Mouse (Mus musculus): ENCODE data around the gene Impad1. TPM values are rescaled to one million over a fixed set of nuclear protein-coding genes. Genes with fewer than 3 reads are reported as not detected.

Gene Impad1
- total and polyA plus RNA-seq, 2 experiments from 2014 or later, result 42.5 to 99.6 TPM

DNA sequence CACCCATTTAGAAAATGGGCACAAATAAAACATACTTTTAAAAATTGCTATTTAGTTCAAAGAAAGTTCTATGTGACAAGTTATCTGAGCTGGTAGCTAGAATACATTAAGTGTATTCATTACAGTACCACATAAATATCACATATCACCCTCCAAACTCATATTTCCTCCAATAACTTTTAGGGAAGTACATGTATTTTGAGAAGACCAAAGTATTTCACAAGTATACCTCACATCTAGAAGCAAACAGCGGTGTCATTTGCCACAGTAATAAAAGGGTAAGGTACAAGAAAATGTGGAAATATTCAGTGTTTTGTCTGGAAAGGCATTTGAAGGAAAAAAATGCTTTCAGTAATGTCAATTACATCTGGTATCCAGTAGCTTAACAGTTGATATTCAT, 2.0 kb downstream of the Impad1 start:
- H3K27ac ChIP-seq, result no peak overlapping the region
- no peak for DNase-seq (ENCODE audit: low spot score)
- no peaks in the 10 kb centered on the region for H3K36me3 ChIP-seq (ENCODE audit: insufficient read depth, low read length)
- H3K4me3 ChIP-seq (ENCODE audit: low read length), result peak overlapping the region; percentile 97
- no peaks in the 10 kb centered on the region for H3K27me3 ChIP-seq (ENCODE audit: insufficient read depth, low read length)
- no peaks in the 10 kb centered on the region for H3K9me3 ChIP-seq (ENCODE audit: low read length)
- peaks cover 8% of the 10 kb centered on the region; the same call in 1 of the 2 replicates for H3K4me1 ChIP-seq (ENCODE audit: insufficient read depth, low read length)
- H3K9ac ChIP-seq (replicated peaks; ENCODE audit: low read length), result peak overlapping the region; percentile 98; the same call in 1 of the 2 replicates
- 84% methylated on average over 1 of the region's 1 CpGs for WGBS
- H3K4me2 ChIP-seq (ENCODE audit: low read depth, low read length), result peak overlapping the region; percentile 62
- TF ChIP-seq CTCF (IDR thresholded peaks at IDR 0.05; ENCODE audit: low read depth), result no peak
- ATAC-seq, result no peak

GRCm38 (mm10) chr4:4785169-4785568, 8.0 kb downstream of the Impad1 start:
- WGBS, result 93% methylated on average over 2 of the region's 2 CpGs
- H3K4me3 ChIP-seq (ENCODE audit: low read length), result no peak overlapping the region
- H3K27ac ChIP-seq, result no peak overlapping the region
- ATAC-seq (no peak), DNase-seq (ENCODE audit: low spot score) (no peak)
- no peak overlapping the region for H3K9ac ChIP-seq (replicated peaks; ENCODE audit: low read length)
- no peak for TF ChIP-seq CTCF (IDR thresholded peaks at IDR 0.05; ENCODE audit: low read depth)
- no peak overlapping the region for H3K4me2 ChIP-seq (ENCODE audit: low read depth, low read length)
- no peaks in the 10 kb centered on the region; the same call in 1 of the 2 replicates for H3K9me3 ChIP-seq (ENCODE audit: low read length)
- no peaks in the 10 kb centered on the region for H3K36me3 ChIP-seq (ENCODE audit: insufficient read depth, low read length)
- H3K27me3 ChIP-seq (ENCODE audit: insufficient read depth, low read length), result no peaks in the 10 kb centered on the region
- no peaks in the 10 kb centered on the region for H3K4me1 ChIP-seq (ENCODE audit: insufficient read depth, low read length)

DNA sequence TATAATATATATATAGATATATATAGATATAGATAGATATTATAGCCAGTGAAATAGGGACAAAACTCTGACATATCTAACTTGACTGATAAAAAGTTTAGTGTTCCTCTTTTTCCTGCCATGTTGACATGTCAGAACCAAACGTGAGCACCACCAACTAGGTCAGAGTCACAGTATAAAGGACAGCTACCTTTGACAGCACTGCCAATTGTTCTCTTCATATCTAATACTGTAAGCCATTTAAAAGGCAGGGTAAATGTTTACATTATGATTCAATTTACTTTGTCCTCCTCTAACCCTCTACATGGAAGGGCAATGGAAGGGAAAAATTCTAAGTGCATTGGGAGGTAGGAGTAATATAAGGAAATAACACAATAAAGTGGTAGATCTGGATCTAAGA, 8.8 kb downstream of the Impad1 start:
- H3K4me2 ChIP-seq (ENCODE audit: low read depth, low read length), result no peak overlapping the region
- DNase-seq (ENCODE audit: low spot score) (no peak), ATAC-seq (no peak)
- no peaks in the 10 kb centered on the region for H3K4me1 ChIP-seq (ENCODE audit: insufficient read depth, low read length)
- H3K9ac ChIP-seq (replicated peaks; ENCODE audit: low read length), result no peak overlapping the region
- H3K27me3 ChIP-seq (ENCODE audit: insufficient read depth, low read length), result no peaks in the 10 kb centered on the region
- no peak overlapping the region for H3K4me3 ChIP-seq (ENCODE audit: low read length)
- no peak overlapping the region for H3K27ac ChIP-seq
- no peaks in the 10 kb centered on the region for H3K36me3 ChIP-seq (ENCODE audit: insufficient read depth, low read length)
- H3K9me3 ChIP-seq (ENCODE audit: low read length), result no peaks in the 10 kb centered on the region; the same call in 1 of the 2 replicates
- 87% methylated on average over 1 of the region's 1 CpGs for WGBS
- no peak for TF ChIP-seq CTCF (IDR thresholded peaks at IDR 0.05; ENCODE audit: low read depth)

DNA sequence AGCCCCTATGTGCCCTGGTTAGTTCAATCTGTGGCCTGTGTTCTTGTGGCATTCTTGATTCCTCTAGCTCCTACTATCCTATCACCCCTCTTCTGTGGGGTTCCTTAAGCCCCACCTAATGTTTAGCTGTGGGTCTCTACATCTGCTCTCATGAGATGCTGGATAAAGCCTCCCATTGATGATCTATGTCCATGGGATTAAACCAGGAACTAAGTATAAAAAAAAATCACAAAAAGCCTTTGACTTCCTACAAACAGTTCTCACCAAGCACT, 9.5 kb downstream of the Impad1 start:
- no peak for DNase-seq (ENCODE audit: low spot score)
- H3K4me2 ChIP-seq (ENCODE audit: low read depth, low read length), result no peak overlapping the region
- H3K36me3 ChIP-seq (ENCODE audit: insufficient read depth, low read length), result no peaks in the 10 kb centered on the region
- no peaks in the 10 kb centered on the region; the same call in 1 of the 2 replicates for H3K9me3 ChIP-seq (ENCODE audit: low read length)
- H3K9ac ChIP-seq (replicated peaks; ENCODE audit: low read length), result no peak overlapping the region
- ATAC-seq, result no peak
- TF ChIP-seq CTCF (IDR thresholded peaks at IDR 0.05; ENCODE audit: low read depth), result no peak
- no peaks in the 10 kb centered on the region for H3K27me3 ChIP-seq (ENCODE audit: insufficient read depth, low read length)
- no peak overlapping the region for H3K4me3 ChIP-seq (ENCODE audit: low read length)
- no peak overlapping the region for H3K27ac ChIP-seq
- H3K4me1 ChIP-seq (ENCODE audit: insufficient read depth, low read length), result no peaks in the 10 kb centered on the region

GRCm38 (mm10) chr4:4782882-4783685, 10.1 kb downstream of the Impad1 start:
- TF ChIP-seq CTCF (IDR thresholded peaks at IDR 0.05; ENCODE audit: low read depth), result no peak
- H3K27me3 ChIP-seq (ENCODE audit: insufficient read depth, low read length), result no peaks in the 10 kb centered on the region
- ATAC-seq (no peak), DNase-seq (ENCODE audit: low spot score) (no peak)
- no peaks in the 10 kb centered on the region for H3K4me1 ChIP-seq (ENCODE audit: insufficient read depth, low read length)
- H3K4me3 ChIP-seq (ENCODE audit: low read length), result no peak overlapping the region
- WGBS, result 97% methylated on average over 4 of the region's 4 CpGs
- H3K4me2 ChIP-seq (ENCODE audit: low read depth, low read length), result no peak overlapping the region
- no peak overlapping the region for H3K9ac ChIP-seq (replicated peaks; ENCODE audit: low read length)
- no peaks in the 10 kb centered on the region; the same call in 1 of the 2 replicates for H3K9me3 ChIP-seq (ENCODE audit: low read length)
- no peak overlapping the region for H3K27ac ChIP-seq
- no peaks in the 10 kb centered on the region for H3K36me3 ChIP-seq (ENCODE audit: insufficient read depth, low read length)

- Histone ChIP-seq H3K27ac (no peak overlapping the region), H3K9me3 (ENCODE audit: low read length) (no peaks in the 10 kb centered on the region; the same call in 1 of the 2 replicates), H3K9ac (replicated peaks; ENCODE audit: low read length) (no peak overlapping the region), H3K27me3 (ENCODE audit: insufficient read depth, low read length) (no peaks in the 10 kb centered on the region), H3K4me2 (ENCODE audit: low read depth, low read length) (no peak overlapping the region), H3K4me3 (ENCODE audit: low read length) (no peak overlapping the region), H3K36me3 (ENCODE audit: insufficient read depth, low read length) (no peaks in the 10 kb centered on the region), H3K4me1 (ENCODE audit: insufficient read depth, low read length) (no peaks in the 10 kb centered on the region)
- ATAC-seq (no peak), DNase-seq (ENCODE audit: low spot score) (no peak)
- TF ChIP-seq CTCF (IDR thresholded peaks at IDR 0.05; ENCODE audit: low read depth), result no peak
Measured at GRCm38 (mm10) chr4:4779265-4779770, 13.8 kb downstream of the Impad1 start.

DNA sequence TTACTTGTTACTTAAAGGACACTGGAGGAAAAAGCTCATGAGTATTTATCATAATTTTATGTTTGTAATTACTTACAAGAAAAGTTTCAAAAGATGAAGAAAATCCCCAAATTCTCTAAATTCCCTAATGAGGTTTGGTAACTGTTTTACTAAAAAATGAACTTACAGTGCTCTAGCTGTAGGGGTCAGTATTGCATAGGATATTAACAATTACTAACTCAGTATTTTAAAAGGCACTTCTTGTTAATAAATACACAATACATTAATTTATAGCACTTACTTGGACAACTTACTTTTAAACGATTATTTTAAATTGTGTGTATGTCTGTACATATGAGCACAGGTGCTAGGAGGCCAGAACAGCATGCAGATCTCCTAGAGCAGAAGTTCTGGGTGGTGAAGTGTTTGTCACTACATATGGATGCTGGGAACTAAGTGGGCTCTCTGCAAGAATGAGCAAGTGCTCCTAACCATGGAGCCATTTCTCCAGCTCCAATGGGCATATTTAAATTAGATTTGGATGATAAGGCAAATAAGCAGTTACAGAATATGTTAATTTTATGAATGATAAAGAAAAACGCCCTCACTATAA, 21.5 kb downstream of the Impad1 start:
- DNase-seq (ENCODE audit: low spot score) (peak; percentile 62), ATAC-seq (0 out of 2 replicates have a peak, but pooled peaks have one; percentile 40)
- TF ChIP-seq CTCF (IDR thresholded peaks at IDR 0.05; ENCODE audit: low read depth), result peak; percentile 68
- WGBS, result 71% methylated on average over 2 of the region's 2 CpGs
- peaks cover 7% of the 10 kb centered on the region; the same call in 1 of the 2 replicates for H3K36me3 ChIP-seq (ENCODE audit: insufficient read depth, low read length)
- H3K4me2 ChIP-seq (ENCODE audit: low read depth, low read length), result no peak overlapping the region
- no peaks in the 10 kb centered on the region for H3K27me3 ChIP-seq (ENCODE audit: insufficient read depth, low read length)
- no peaks in the 10 kb centered on the region for H3K9me3 ChIP-seq (ENCODE audit: low read length)
- H3K9ac ChIP-seq (replicated peaks; ENCODE audit: low read length), result no peak overlapping the region
- no peak overlapping the region for H3K4me3 ChIP-seq (ENCODE audit: low read length)
- H3K27ac ChIP-seq, result no peak overlapping the region
- no peaks in the 10 kb centered on the region for H3K4me1 ChIP-seq (ENCODE audit: insufficient read depth, low read length)

Measured in hindbrain, postnatal 0 days (tissue).